Mouse (Mus musculus) E14TG2a.4 (cell line): Measurements from ENCODE around the gene Tln2.

Experiments used
- H3K27me3 ChIP-seq: 2 replicates; pipeline ENCODE4 v1.6.1; 2014; ENCODE audit warnings: low read length, control low read depth; ENCODE audit not compliant: insufficient read depth
- H3K36me3 ChIP-seq: 2 replicates; pipeline ENCODE4 v1.6.1; 2014; ENCODE audit warnings: low read length, control low read depth; ENCODE audit not compliant: insufficient read depth
- H3K4me1 ChIP-seq: replicated peaks from 2 replicates; pipeline ENCODE4 v1.6.1; 2014; ENCODE audit warnings: low read depth, low read length, control low read depth
- H3K4me3 ChIP-seq: replicated peaks from 2 replicates; pipeline ENCODE4 v1.5.1; 2014; ENCODE audit warnings: mild to moderate bottlenecking, low read length
- H3K9me3 ChIP-seq: 2 replicates; pipeline ENCODE4 v1.6.1; 2014; ENCODE audit warnings: low read length, control low read depth
- CTCF ChIP-seq: conservative IDR thresholded peaks from 2 replicates; pipeline ENCODE4 v1.5.1; 2014; ENCODE audit warnings: low read length
- NANOG ChIP-seq: IDR thresholded peaks from 2 replicates; pipeline ENCODE4 v1.6.1; 2014; ENCODE audit warnings: borderline replicate concordance, low read length, mixed read lengths
- POU5F1 ChIP-seq: IDR thresholded peaks from 2 replicates; pipeline ENCODE4 v1.6.1; 2014; ENCODE audit warnings: low read length, borderline replicate concordance

Tln2 gene

GRCm38 (mm10) chr9:67428306-67429047 lies 131.0 kb downstream of the Tln2 start:
- Histone ChIP-seq H3K9me3 (no peaks in the 10 kb centered on the region), H3K4me1 (peaks cover 7% of the 10 kb centered on the region), H3K27me3 (no peaks in the 10 kb centered on the region), H3K4me3 (no peak overlapping the region), H3K36me3 (no peaks in the 10 kb centered on the region)
- TF ChIP-seq POU5F1 (no peak), CTCF (no peak; the same call in 1 of the 2 replicates), NANOG (no peak)

GRCm38 (mm10) chr9:67426304-67426703 lies 133.2 kb downstream of the Tln2 start:
- no peaks in the 10 kb centered on the region for H3K36me3 ChIP-seq
- peaks cover 7% of the 10 kb centered on the region for H3K4me1 ChIP-seq
- TF ChIP-seq CTCF, result no peak
- no peak for TF ChIP-seq NANOG
- no peak for TF ChIP-seq POU5F1
- H3K27me3 ChIP-seq, result no peaks in the 10 kb centered on the region
- H3K4me3 ChIP-seq, result no peak overlapping the region
- no peaks in the 10 kb centered on the region for H3K9me3 ChIP-seq

GRCm38 (mm10) chr9:67424110-67424509 lies 135.4 kb downstream of the Tln2 start:
- TF ChIP-seq CTCF, result no peak
- TF ChIP-seq NANOG, result no peak
- TF ChIP-seq POU5F1, result no peak
- no peaks in the 10 kb centered on the region for H3K9me3 ChIP-seq
- H3K4me3 ChIP-seq, result no peak overlapping the region
- H3K4me1 ChIP-seq, result peaks cover 7% of the 10 kb centered on the region
- H3K27me3 ChIP-seq, result no peaks in the 10 kb centered on the region
- H3K36me3 ChIP-seq, result no peaks in the 10 kb centered on the region

GRCm38 (mm10) chr9:67418092-67418491 lies 141.4 kb downstream of the Tln2 start:
- Histone ChIP-seq H3K9me3 (no peaks in the 10 kb centered on the region), H3K36me3 (no peaks in the 10 kb centered on the region), H3K4me1 (0 out of 2 replicates have a peak, but pooled peaks cover 3% of the 10 kb centered on the region), H3K27me3 (no peaks in the 10 kb centered on the region), H3K4me3 (no peak overlapping the region)
- TF ChIP-seq NANOG (no peak), CTCF (no peak), POU5F1 (no peak)

- no peaks in the 10 kb centered on the region for H3K36me3 ChIP-seq
- H3K4me1 ChIP-seq, result peaks cover 15% of the 10 kb centered on the region
- no peak overlapping the region for H3K4me3 ChIP-seq
- no peaks in the 10 kb centered on the region for H3K9me3 ChIP-seq
- H3K27me3 ChIP-seq, result no peaks in the 10 kb centered on the region
- TF ChIP-seq POU5F1 (no peak), CTCF (no peak), NANOG (no peak)
These were observed 148.8 kb downstream of the Tln2 start for GRCm38 (mm10) chr9:67410667-67411066.

GRCm38 (mm10) chr9:67404736-67405135 lies 154.8 kb downstream of the Tln2 start:
- Histone ChIP-seq H3K4me1 (peaks cover 13% of the 10 kb centered on the region), H3K9me3 (no peaks in the 10 kb centered on the region), H3K36me3 (no peaks in the 10 kb centered on the region), H3K4me3 (no peak overlapping the region), H3K27me3 (no peaks in the 10 kb centered on the region)
- TF ChIP-seq POU5F1, result no peak

GRCm38 (mm10) chr9:67399563-67399962 lies 159.9 kb downstream of the Tln2 start:
- no peak for TF ChIP-seq POU5F1
- TF ChIP-seq CTCF, result peak; percentile 67
- no peak for TF ChIP-seq NANOG
- Histone ChIP-seq H3K4me3 (no peak overlapping the region), H3K27me3 (no peaks in the 10 kb centered on the region), H3K4me1 (peaks cover 14% of the 10 kb centered on the region), H3K9me3 (peaks cover 3% of the 10 kb centered on the region; the same call in 1 of the 2 replicates), H3K36me3 (peaks cover 7% of the 10 kb centered on the region)

- Histone ChIP-seq H3K4me1 (peaks cover 14% of the 10 kb centered on the region), H3K9me3 (peaks cover 6% of the 10 kb centered on the region; the same call in 1 of the 2 replicates), H3K27me3 (no peaks in the 10 kb centered on the region), H3K36me3 (peaks cover 7% of the 10 kb centered on the region), H3K4me3 (no peak overlapping the region)
- TF ChIP-seq NANOG (no peak), CTCF (no peak), POU5F1 (no peak)
These were observed 161.7 kb downstream of the Tln2 start for GRCm38 (mm10) chr9:67397756-67398155.

- Histone ChIP-seq H3K4me3 (no peak overlapping the region), H3K9me3 (peaks cover 6% of the 10 kb centered on the region; the same call in 1 of the 2 replicates), H3K27me3 (no peaks in the 10 kb centered on the region), H3K4me1 (peaks cover 14% of the 10 kb centered on the region), H3K36me3 (peaks cover 7% of the 10 kb centered on the region)
- TF ChIP-seq POU5F1, result no peak
- TF ChIP-seq NANOG, result no peak
- TF ChIP-seq CTCF, result no peak
These were observed 163.1 kb downstream of the Tln2 start for GRCm38 (mm10) chr9:67396446-67396845.
